Mouse (Mus musculus): ENCODE measurements at regions not wholly inside any gene's neighbourhood (a gene's known extent, or its start where the extent isn't known, plus 50 kb on each side); places are given as distances from the start of the nearest gene placed in this dataset.

GRCm38 (mm10) chr2:95575882-95576281 lies 742.1 kb upstream of the Lrrc4c start:
- no peak for DNase-seq (ENCODE audit: extremely low spot score, low spot score)
- WGBS: 91% methylated on average over 3 of the region's 3 CpGs
- Histone ChIP-seq H3K27me3 (ENCODE audit: poor library complexity, severe bottlenecking) (no peaks in the 10 kb centered on the region), H3K9me3 (no peaks in the 10 kb centered on the region), H3K4me3 (no peak overlapping the region), H3K36me3 (replicated peaks) (no peaks in the 10 kb centered on the region), H3K27ac (no peak overlapping the region), H3K4me1 (no peaks in the 10 kb centered on the region)

GRCm38 (mm10) chr2:95579201-95579600 lies 738.8 kb upstream of the Lrrc4c start:
- Histone ChIP-seq H3K27ac (no peak overlapping the region), H3K27me3 (ENCODE audit: poor library complexity, severe bottlenecking) (no peaks in the 10 kb centered on the region), H3K4me1 (no peaks in the 10 kb centered on the region), H3K4me3 (no peak overlapping the region), H3K36me3 (replicated peaks) (no peaks in the 10 kb centered on the region), H3K9me3 (no peaks in the 10 kb centered on the region)
- WGBS: 91% methylated on average over 1 of the region's 1 CpGs
- no peak for DNase-seq (ENCODE audit: extremely low spot score, low spot score)

- 0 out of 2 replicates have a peak, but pooled peaks cover 3% of the 10 kb centered on the region for H3K4me1 ChIP-seq
- H3K27me3 ChIP-seq (ENCODE audit: poor library complexity, severe bottlenecking): peaks cover 49% of the 10 kb centered on the region
- no peaks in the 10 kb centered on the region for H3K36me3 ChIP-seq (replicated peaks)
- no peak overlapping the region for H3K4me3 ChIP-seq
- H3K27ac ChIP-seq: no peak overlapping the region
- H3K9me3 ChIP-seq: no peaks in the 10 kb centered on the region
- no peak for DNase-seq (ENCODE audit: extremely low spot score, low spot score)
Observed at GRCm38 (mm10) chr2:95586002-95586401, 732.0 kb upstream of the Lrrc4c start.

GRCm38 (mm10) chr2:95587044-95587443 lies 730.9 kb upstream of the Lrrc4c start:
- Histone ChIP-seq H3K9me3 (no peaks in the 10 kb centered on the region), H3K4me3 (no peak overlapping the region), H3K36me3 (replicated peaks) (no peaks in the 10 kb centered on the region), H3K27me3 (ENCODE audit: poor library complexity, severe bottlenecking) (peaks cover 50% of the 10 kb centered on the region), H3K4me1 (0 out of 2 replicates have a peak, but pooled peaks cover 3% of the 10 kb centered on the region), H3K27ac (no peak overlapping the region)
- 10% methylated on average over 4 of the region's 4 CpGs for WGBS
- DNase-seq (ENCODE audit: extremely low spot score, low spot score): peak; percentile 14

GRCm38 (mm10) chr2:95613354-95613753 lies 704.6 kb upstream of the Lrrc4c start:
- DNase-seq (ENCODE audit: extremely low spot score, low spot score): no peak
- Histone ChIP-seq H3K36me3 (replicated peaks) (no peaks in the 10 kb centered on the region), H3K27ac (no peak overlapping the region), H3K9me3 (no peaks in the 10 kb centered on the region), H3K4me3 (no peak overlapping the region), H3K4me1 (no peaks in the 10 kb centered on the region), H3K27me3 (ENCODE audit: poor library complexity, severe bottlenecking) (no peaks in the 10 kb centered on the region)
- 86% methylated on average over 5 of the region's 5 CpGs for WGBS

- no peaks in the 10 kb centered on the region for H3K4me1 ChIP-seq
- H3K27ac ChIP-seq: no peak overlapping the region
- H3K4me3 ChIP-seq: no peak overlapping the region
- WGBS: 88% methylated on average over 1 of the region's 1 CpGs
- no peaks in the 10 kb centered on the region for H3K9me3 ChIP-seq
- H3K36me3 ChIP-seq (replicated peaks): no peaks in the 10 kb centered on the region
- DNase-seq (ENCODE audit: extremely low spot score, low spot score): no peak
- H3K27me3 ChIP-seq (ENCODE audit: poor library complexity, severe bottlenecking): no peaks in the 10 kb centered on the region
Observed at GRCm38 (mm10) chr2:95637533-95637932, 680.4 kb upstream of the Lrrc4c start.

- Histone ChIP-seq H3K4me3 (no peak overlapping the region), H3K27ac (no peak overlapping the region), H3K27me3 (ENCODE audit: poor library complexity, severe bottlenecking) (no peaks in the 10 kb centered on the region), H3K36me3 (replicated peaks) (no peaks in the 10 kb centered on the region), H3K9me3 (no peaks in the 10 kb centered on the region), H3K4me1 (no peaks in the 10 kb centered on the region)
- 91% methylated on average over 6 of the region's 6 CpGs for WGBS
- DNase-seq (ENCODE audit: extremely low spot score, low spot score): no peak
Observed at GRCm38 (mm10) chr2:95674347-95674746, 643.6 kb upstream of the Lrrc4c start.

GRCm38 (mm10) chr2:95715355-95715754 lies 602.6 kb upstream of the Lrrc4c start:
- H3K4me1 ChIP-seq: no peaks in the 10 kb centered on the region
- WGBS: 91% methylated on average over 2 of the region's 2 CpGs
- DNase-seq (ENCODE audit: extremely low spot score, low spot score): no peak

More at GRCm38 (mm10) chr2:95715355-95715754, 602.6 kb upstream of the Lrrc4c start:
- Histone ChIP-seq H3K27me3 (ENCODE audit: poor library complexity, severe bottlenecking) (no peaks in the 10 kb centered on the region), H3K9me3 (no peaks in the 10 kb centered on the region), H3K4me3 (no peak overlapping the region), H3K27ac (no peak overlapping the region), H3K36me3 (replicated peaks) (no peaks in the 10 kb centered on the region)
